ENCODE assay signal across 1 mouse cellular context in genomic region chr9:106787979-106788811, GRCm38 (mm10).
TF ChIP-seq lines count a peak whose summit lies in the region.

No protein-coding gene starts in this region.

TF ChIP-seq in MEL, 35 proteins besides CTCF, POLR2A, EP300 and RAD21 (continued from another document):
- 0 out of 2 replicates have a peak, but pooled peaks have one; percentile 13 for TF ChIP-seq TBP (IDR thresholded peaks at IDR 0.05; ENCODE audit: low read depth, low read length)
- TF ChIP-seq MAFK (IDR thresholded peaks at IDR 0.05; ENCODE audit: borderline replicate concordance, low read depth, low read length) = no peak
- TF ChIP-seq GATA1 (IDR thresholded peaks at IDR 0.05; ENCODE audit: low read depth, low read length) = 0 out of 2 replicates have a peak, but pooled peaks have one; percentile 7
- no peak for TF ChIP-seq USF2 (IDR thresholded peaks at IDR 0.05; ENCODE audit: borderline replicate concordance in 1 of 2, insufficient read depth in 1 of 2, low read depth in 1 of 2, low read length in 2 of 2)
TF ChIP-seq in MEL: peak in this region for 3.
